Mouse (Mus musculus) leukemia stem cell, adult 10-12 weeks (primary cell): ENCODE results near the gene Hba-x. TPM values are rescaled to one million over a fixed set of nuclear protein-coding genes. Genes with fewer than 3 reads are reported as not detected.

Experiments used
- polyA plus RNA-seq: library from polyadenylated mRNA; stranded (reverse); fragments of >175 nt; gene quantifications from 2 replicates; pipeline ENCODE4 v1.2.3, GENCODE M21; 2012; ENCODE audit warnings: low replicate concordance

Gene Hba-x
- polyA plus RNA-seq, result not detected in 2 replicates

GRCm38 (mm10) chr11:32276347-32276746 lies at the start of gene Hba-x:
Hba-x (plus strand) TSS chr11:32276400.

GRCm38 (mm10) chr11:32267188-32267884 lies 8.9 kb upstream of the Hba-x start, which contains the start of gene Nprl3:
Nprl3 (minus strand) TSS chr11:32267707.

GRCm38 (mm10) chr11:32283091-32283777 lies 7.0 kb downstream of the Hba-x start, which contains the start of gene Hba-a1:
Hba-a1 (plus strand) TSS chr11:32283511.

GRCm38 (mm10) chr11:32286695-32287492 lies 10.7 kb downstream of the Hba-x start, which contains the start of gene Hbq1b:
Hbq1b (plus strand) TSS chr11:32286965.

GRCm38 (mm10) chr11:32296203-32296602 lies 20.0 kb downstream of the Hba-x start, which contains the start of gene Hba-a2:
Hba-a2 (plus strand) TSS chr11:32296489.

GRCm38 (mm10) chr11:32299865-32300264 lies 23.7 kb downstream of the Hba-x start, which contains the start of gene Hbq1a:
Hbq1a (plus strand) TSS chr11:32300069.

Other genes with a start within 250 kb of the Hba-x start
- 4.6 and 4.7 TPM in 2 replicates for gene Il9r, start 76.1 kb upstream of the Hba-x start, polyA plus RNA-seq
- gene Snrnp25, start 71.0 kb upstream of the Hba-x start, polyA plus RNA-seq, result 19.5 and 33.5 TPM in 2 replicates
- 3.8 and 6.7 TPM in 2 replicates for gene Rhbdf1, start 54.1 kb upstream of the Hba-x start, polyA plus RNA-seq
- 13.5 and 23.9 TPM in 2 replicates for gene Mpg, start 49.9 kb upstream of the Hba-x start, polyA plus RNA-seq
- 61.7 and 82.0 TPM in 2 replicates for gene Nprl3, start 8.7 kb upstream of the Hba-x start, polyA plus RNA-seq
- 52,749 and 137,215 TPM in 2 replicates for gene Hba-a1, start 7.1 kb downstream of the Hba-x start, polyA plus RNA-seq
- gene Hbq1b, start 10.6 kb downstream of the Hba-x start, polyA plus RNA-seq, result 2.8 and 4.7 TPM in 2 replicates
- gene Hba-a2, start 20.1 kb downstream of the Hba-x start, polyA plus RNA-seq, result 23,584 and 73,933 TPM in 2 replicates
- gene Hbq1a, start 23.7 kb downstream of the Hba-x start, polyA plus RNA-seq, result not detected in 2 replicates
- 0.36 and 0.38 TPM in 2 replicates for gene Sh3pxd2b, start 71.4 kb downstream of the Hba-x start, polyA plus RNA-seq
- 0.48 and 1.4 TPM in 2 replicates for gene Ubtd2, start 179.0 kb downstream of the Hba-x start, polyA plus RNA-seq